Mouse (Mus musculus) liver, embryonic 15.5 days (tissue): Measurements from ENCODE around the gene Stim1. TPM values are rescaled to one million over a fixed set of nuclear protein-coding genes. Genes with fewer than 3 reads are reported as not detected.

ENCODE experiments used
- ATAC-seq: fragments of 200-750 bp; cut with Nextera tagmentation; 2 replicates; pipeline ENCODE4 v1.8.0; 2017; ENCODE audit warnings: moderate number of reproducible peaks, mild to moderate bottlenecking, moderate library complexity; ENCODE audit not compliant: insufficient read depth
- H3K27ac ChIP-seq: fragments of 300-500 bp; sonication (generic); replicated peaks from 2 replicates; pipeline ENCODE4 v1.5.1; 2015; ENCODE audit warnings: mild to moderate bottlenecking, inconsistent platforms
- H3K27me3 ChIP-seq: fragments of 300-500 bp; sonication (generic); 2 replicates; pipeline ENCODE4 v1.6.1; 2015; ENCODE audit warnings: mild to moderate bottlenecking, inconsistent platforms
- H3K36me3 ChIP-seq: fragments of 300-500 bp; sonication (generic); replicated peaks from 2 replicates; pipeline ENCODE4 v1.6.1; 2015; ENCODE audit warnings: moderate library complexity, mild to moderate bottlenecking, inconsistent platforms
- H3K4me1 ChIP-seq: fragments of 300-500 bp; sonication (generic); replicated peaks from 2 replicates; pipeline ENCODE4 v1.6.1; 2015; ENCODE audit warnings: inconsistent platforms
- H3K4me2 ChIP-seq: fragments of 300-500 bp; sonication (generic); 2 replicates; pipeline ENCODE4 v1.6.1; 2015; ENCODE audit warnings: moderate library complexity, mild to moderate bottlenecking, inconsistent platforms
- H3K4me3 ChIP-seq: fragments of 300-500 bp; sonication (generic); replicated peaks from 2 replicates; pipeline ENCODE4 v1.5.1; 2015; ENCODE audit warnings: mild to moderate bottlenecking, inconsistent platforms
- H3K9ac ChIP-seq: fragments of 300-500 bp; sonication (generic); 2 replicates; pipeline ENCODE4 v1.6.1; 2015; ENCODE audit warnings: moderate library complexity, mild to moderate bottlenecking, inconsistent platforms
- H3K9me3 ChIP-seq: fragments of 300-500 bp; sonication (generic); replicated peaks from 2 replicates; pipeline ENCODE4 v1.6.1; 2016; ENCODE audit warnings: inconsistent platforms
- WGBS: fragments of 180-500 bp; shearing (Covaris S2); methylation state at CpG from one replicate; pipeline ENCODE4 v1.1.7; 2015; ENCODE audit warnings: mixed read lengths; ENCODE audit not compliant: insufficient replicate concordance; 5-methylcytosine and 5-hydroxymethylcytosine counted together
- polyA plus RNA-seq: library from polyadenylated mRNA; unstranded; fragments of >200 nt; fragmentation: Nextera tagmentation; extraction: Ambion mirVana; gene quantifications from 2 replicates; pipeline ENCODE4 v1.2.1, GENCODE M21; 2015

Gene Stim1
- polyA plus RNA-seq, 1 experiment from 2014 or later = 14.9 TPM

GRCm38 (mm10) chr7:102305596-102305995 is 38.0 kb downstream of the Stim1 start:
- Histone ChIP-seq H3K4me3 (no peak overlapping the region), H3K4me1 (0 out of 2 replicates have a peak, but pooled peaks cover 6% of the 10 kb centered on the region), H3K9me3 (no peaks in the 10 kb centered on the region), H3K9ac (no peak overlapping the region), H3K27me3 (no peaks in the 10 kb centered on the region), H3K36me3 (no peaks in the 10 kb centered on the region), H3K27ac (no peak overlapping the region), H3K4me2 (no peak overlapping the region)
- ATAC-seq = no peak
- 80% methylated on average over 2 of the region's 2 CpGs for WGBS

GRCm38 (mm10) chr7:102310266-102310665 is 42.7 kb downstream of the Stim1 start:
- no peak overlapping the region for H3K9ac ChIP-seq
- no peaks in the 10 kb centered on the region for H3K36me3 ChIP-seq
- no peaks in the 10 kb centered on the region for H3K27me3 ChIP-seq
- no peak for ATAC-seq
- H3K4me1 ChIP-seq = peaks cover 25% of the 10 kb centered on the region
- no peaks in the 10 kb centered on the region for H3K9me3 ChIP-seq
- no peak overlapping the region for H3K4me2 ChIP-seq
- no peak overlapping the region for H3K4me3 ChIP-seq
- no peak overlapping the region for H3K27ac ChIP-seq

DNA sequence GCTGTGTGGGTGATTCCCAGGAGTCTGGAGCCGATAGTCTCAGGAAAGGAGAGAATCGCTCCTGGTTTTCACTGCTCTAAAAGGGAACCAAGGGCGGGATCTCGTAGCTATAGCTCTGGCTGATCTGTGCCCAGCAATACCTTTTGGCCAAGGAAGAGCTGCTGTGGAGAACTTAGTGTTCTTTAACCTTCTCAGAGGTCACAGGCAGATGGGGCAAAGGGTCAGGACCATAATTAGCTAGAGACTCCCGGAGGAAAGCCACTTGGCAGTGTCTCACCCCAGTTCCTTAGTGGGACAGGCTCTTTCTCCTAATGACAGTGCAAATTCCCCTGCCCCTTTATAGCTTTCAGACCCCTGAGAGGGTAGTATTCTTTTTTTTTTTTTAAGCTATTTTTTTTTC is 43.2 kb downstream of the Stim1 start:
- H3K36me3 ChIP-seq = no peaks in the 10 kb centered on the region
- H3K4me1 ChIP-seq = peaks cover 31% of the 10 kb centered on the region
- no peak overlapping the region for H3K4me2 ChIP-seq
- WGBS = 79% methylated on average over 5 of the region's 5 CpGs
- H3K9ac ChIP-seq = no peak overlapping the region
- H3K27me3 ChIP-seq = no peaks in the 10 kb centered on the region
- no peak for ATAC-seq
- no peak overlapping the region for H3K4me3 ChIP-seq
- no peak overlapping the region for H3K27ac ChIP-seq
- H3K9me3 ChIP-seq = no peaks in the 10 kb centered on the region

GRCm38 (mm10) chr7:102312840-102313534 is 45.4 kb downstream of the Stim1 start:
- no peak for ATAC-seq
- no peak overlapping the region for H3K4me3 ChIP-seq
- no peak overlapping the region for H3K27ac ChIP-seq
- peaks cover 34% of the 10 kb centered on the region for H3K4me1 ChIP-seq
- WGBS = 36% methylated on average over 4 of the region's 4 CpGs
- no peaks in the 10 kb centered on the region for H3K27me3 ChIP-seq
- H3K9me3 ChIP-seq = no peaks in the 10 kb centered on the region
- H3K36me3 ChIP-seq = no peaks in the 10 kb centered on the region
- no peak overlapping the region for H3K9ac ChIP-seq
- H3K4me2 ChIP-seq = no peak overlapping the region

DNA sequence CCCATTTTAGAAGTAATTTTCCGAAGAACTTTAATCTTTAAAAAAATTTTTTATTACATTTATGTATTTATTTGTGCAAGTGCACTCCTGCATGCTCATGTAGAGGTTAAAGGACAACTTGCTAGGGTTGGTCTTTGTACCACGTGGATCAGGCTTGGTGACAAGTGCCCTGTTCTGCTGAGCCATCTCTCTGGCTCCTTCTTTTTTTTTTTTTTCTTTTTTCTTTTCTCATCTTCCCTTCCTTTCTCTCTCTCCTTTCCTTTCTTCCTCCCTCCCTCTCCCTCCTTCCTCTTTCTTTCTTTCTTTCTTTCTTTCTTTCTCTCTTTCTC is 45.9 kb downstream of the Stim1 start:
- WGBS = 41% methylated on average over 2 of the region's 2 CpGs

GRCm38 (mm10) chr7:102314107-102314506 is 46.5 kb downstream of the Stim1 start:
- Histone ChIP-seq H3K36me3 (no peaks in the 10 kb centered on the region), H3K4me2 (no peak overlapping the region), H3K9me3 (no peaks in the 10 kb centered on the region), H3K27ac (no peak overlapping the region), H3K4me1 (peaks cover 34% of the 10 kb centered on the region), H3K4me3 (no peak overlapping the region), H3K27me3 (no peaks in the 10 kb centered on the region), H3K9ac (no peak overlapping the region)
- ATAC-seq = no peak
- 7% methylated on average over 1 of the region's 1 CpGs for WGBS

More for the DNA sequence above, 45.9 kb downstream of the Stim1 start:
- no peak for ATAC-seq
- Histone ChIP-seq H3K9me3 (no peaks in the 10 kb centered on the region), H3K36me3 (no peaks in the 10 kb centered on the region), H3K4me2 (no peak overlapping the region), H3K4me1 (peaks cover 34% of the 10 kb centered on the region), H3K9ac (no peak overlapping the region), H3K27me3 (no peaks in the 10 kb centered on the region), H3K27ac (no peak overlapping the region), H3K4me3 (no peak overlapping the region)

- Histone ChIP-seq H3K4me2 (peak overlapping the region; percentile 37; the same call in 1 of the 2 replicates), H3K27ac (no peak overlapping the region), H3K36me3 (no peaks in the 10 kb centered on the region), H3K27me3 (no peaks in the 10 kb centered on the region), H3K4me3 (no peak overlapping the region), H3K4me1 (peaks cover 34% of the 10 kb centered on the region), H3K9me3 (no peaks in the 10 kb centered on the region), H3K9ac (no peak overlapping the region)
- ATAC-seq = no peak
Observed at GRCm38 (mm10) chr7:102314908-102315307, 47.3 kb downstream of the Stim1 start.

GRCm38 (mm10) chr7:102315435-102315834 is 47.8 kb downstream of the Stim1 start:
- ATAC-seq = peak; percentile 57
- H3K4me2 ChIP-seq = peak overlapping the region; percentile 37
- H3K9ac ChIP-seq = 0 out of 2 replicates have a peak overlapping the region, but pooled peaks have one; percentile 30
- no peaks in the 10 kb centered on the region for H3K36me3 ChIP-seq
- 0 out of 2 replicates have a peak overlapping the region, but pooled peaks have one; percentile 61 for H3K27ac ChIP-seq
- H3K27me3 ChIP-seq = no peaks in the 10 kb centered on the region
- H3K4me3 ChIP-seq = no peak overlapping the region
- no peaks in the 10 kb centered on the region for H3K9me3 ChIP-seq
- peaks cover 34% of the 10 kb centered on the region for H3K4me1 ChIP-seq
- 10% methylated on average over 7 of the region's 7 CpGs for WGBS

GRCm38 (mm10) chr7:102317583-102318168 is 50.1 kb downstream of the Stim1 start:
- ATAC-seq = no peak
- Histone ChIP-seq H3K9ac (no peak overlapping the region), H3K4me3 (no peak overlapping the region), H3K27ac (no peak overlapping the region), H3K9me3 (no peaks in the 10 kb centered on the region), H3K27me3 (no peaks in the 10 kb centered on the region), H3K4me1 (peaks cover 27% of the 10 kb centered on the region), H3K4me2 (no peak overlapping the region), H3K36me3 (no peaks in the 10 kb centered on the region)
- WGBS = 63% methylated on average over 3 of the region's 3 CpGs

DNA sequence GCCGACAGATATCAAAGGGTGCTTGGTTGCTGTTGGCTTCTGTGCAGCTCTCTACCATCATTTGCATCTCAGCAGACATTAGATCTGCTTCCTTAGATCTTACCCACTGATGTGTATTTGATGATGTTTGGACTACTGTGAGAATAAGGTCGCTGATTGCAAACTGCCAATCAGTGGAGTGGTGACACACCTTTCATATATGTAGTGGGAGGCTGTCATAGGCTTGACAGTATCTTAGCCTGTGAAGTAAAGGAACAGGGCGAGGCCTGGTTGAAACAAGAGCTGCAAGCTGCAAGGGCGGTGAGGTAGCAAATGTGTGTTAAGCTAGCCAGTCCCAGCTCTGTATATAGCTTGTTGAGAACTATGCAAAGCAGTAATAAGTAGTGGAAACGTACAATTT is 54.5 kb downstream of the Stim1 start:
- H3K9ac ChIP-seq = no peak overlapping the region
- no peaks in the 10 kb centered on the region for H3K27me3 ChIP-seq
- no peak overlapping the region for H3K4me2 ChIP-seq
- H3K27ac ChIP-seq = no peak overlapping the region
- no peak overlapping the region for H3K4me3 ChIP-seq
- no peaks in the 10 kb centered on the region for H3K9me3 ChIP-seq
- H3K4me1 ChIP-seq = no peaks in the 10 kb centered on the region
- ATAC-seq = no peak
- 67% methylated on average over 5 of the region's 5 CpGs for WGBS
- H3K36me3 ChIP-seq = no peaks in the 10 kb centered on the region

DNA sequence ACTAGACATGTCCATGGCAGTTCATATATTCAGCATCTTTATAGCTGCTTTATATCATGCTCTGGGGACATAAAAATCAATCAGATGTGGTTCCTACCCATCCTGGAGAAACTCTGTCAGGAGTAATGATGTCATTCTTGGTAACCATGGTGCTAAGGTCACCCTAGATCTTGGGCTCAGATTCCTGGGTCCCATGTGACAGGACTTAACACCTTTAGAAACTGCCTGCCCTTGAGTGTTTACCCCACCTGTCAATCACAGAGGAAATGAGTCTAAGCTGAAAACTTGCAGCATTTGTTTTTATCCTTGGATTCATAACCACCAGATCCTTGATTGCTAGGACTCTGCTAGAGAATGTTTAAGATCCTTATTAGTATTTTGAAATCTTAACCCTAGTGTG is 58.7 kb downstream of the Stim1 start:
- Histone ChIP-seq H3K4me3 (no peak overlapping the region), H3K9ac (no peak overlapping the region), H3K9me3 (no peaks in the 10 kb centered on the region), H3K27ac (no peak overlapping the region), H3K27me3 (no peaks in the 10 kb centered on the region), H3K36me3 (no peaks in the 10 kb centered on the region), H3K4me2 (no peak overlapping the region), H3K4me1 (no peaks in the 10 kb centered on the region)
- no peak for ATAC-seq

GRCm38 (mm10) chr7:102330270-102330669 is 62.7 kb downstream of the Stim1 start:
- Histone ChIP-seq H3K4me2 (no peak overlapping the region), H3K4me3 (no peak overlapping the region), H3K36me3 (no peaks in the 10 kb centered on the region), H3K9me3 (no peaks in the 10 kb centered on the region), H3K27ac (no peak overlapping the region), H3K4me1 (no peaks in the 10 kb centered on the region), H3K27me3 (no peaks in the 10 kb centered on the region), H3K9ac (no peak overlapping the region)
- 74% methylated on average over 5 of the region's 5 CpGs for WGBS
- no peak for ATAC-seq
